In genomic region chr1:155040939-155041371, GRCm38 (mm10) we compare ENCODE assay signal across 11 mouse cellular contexts. TPM values are rescaled to one million over a fixed set of nuclear protein-coding genes. Genes with fewer than 3 reads are reported as not detected.
DNase-seq lines count a peak whose midpoint lies in the region; ATAC-seq lines count a peak whose summit lies in the region.
"Had no signal": no experiment of that assay in that cellular context is flagged by ENCODE, and none has a peak within 500 bp of the region (broad histone marks: within the 10 kb centered on the region; RNA-seq: fewer than 3 reads in every experiment).

No protein-coding gene starts in this region.

- H3K9ac ChIP-seq in heart, embryonic 14.5 days (ENCODE audit: low read length) = peak overlapping the region; percentile 71
- no peak overlapping the region; the same call in 1 of the 2 replicates for H3K9ac ChIP-seq in neural tube, embryonic 11.5 days (ENCODE audit: low read length)
- no peak overlapping the region for H3K9ac ChIP-seq in neural tube, embryonic 15.5 days (replicated peaks)
- no peak overlapping the region for H3K9ac ChIP-seq in embryonic facial prominence, embryonic 11.5 days (replicated peaks; ENCODE audit: low read length)
- H3K9ac ChIP-seq: limb, embryonic 15.5 days had no signal

- H3K27me3 ChIP-seq in heart, embryonic 14.5 days (ENCODE audit: control insufficient read depth, insufficient read depth, low read length) = no peaks in the 10 kb centered on the region
- no peaks in the 10 kb centered on the region for H3K27me3 ChIP-seq in neural tube, embryonic 11.5 days (ENCODE audit: control insufficient read depth, insufficient read depth, low read length)
- H3K27me3 ChIP-seq in neural tube, embryonic 15.5 days (replicated peaks) = no peaks in the 10 kb centered on the region
- no peaks in the 10 kb centered on the region for H3K27me3 ChIP-seq in embryonic facial prominence, embryonic 11.5 days (ENCODE audit: control insufficient read depth, insufficient read depth, low read length)
- H3K27me3 ChIP-seq: limb, embryonic 15.5 days had no signal

- H3K9me3 ChIP-seq in heart, embryonic 14.5 days (ENCODE audit: control insufficient read depth, low read length) = no peaks in the 10 kb centered on the region
- H3K9me3 ChIP-seq in neural tube, embryonic 11.5 days (ENCODE audit: control insufficient read depth, low read length) = no peaks in the 10 kb centered on the region
- no peaks in the 10 kb centered on the region for H3K9me3 ChIP-seq in neural tube, embryonic 15.5 days (replicated peaks)
- H3K9me3 ChIP-seq in embryonic facial prominence, embryonic 11.5 days (replicated peaks; ENCODE audit: control insufficient read depth, low read length) = no peaks in the 10 kb centered on the region
- H3K9me3 ChIP-seq: G1E; limb, embryonic 15.5 days had no signal

- H3K36me3 ChIP-seq in heart, embryonic 14.5 days (ENCODE audit: control insufficient read depth, insufficient read depth, low read length) = no peaks in the 10 kb centered on the region
- H3K36me3 ChIP-seq in neural tube, embryonic 11.5 days (ENCODE audit: control insufficient read depth, insufficient read depth, low read length) = no peaks in the 10 kb centered on the region
- H3K36me3 ChIP-seq in neural tube, embryonic 15.5 days = no peaks in the 10 kb centered on the region
- H3K36me3 ChIP-seq in embryonic facial prominence, embryonic 11.5 days (replicated peaks; ENCODE audit: control insufficient read depth, insufficient read depth, low read depth, low read length) = no peaks in the 10 kb centered on the region
- H3K36me3 ChIP-seq: G1E; limb, embryonic 15.5 days had no signal

- peak overlapping the region in 1 of 2 experiments; percentile 21; a peak in 2 of 4 replicates for H3K4me3 ChIP-seq in heart, embryonic 14.5 days (ENCODE audit: control insufficient read depth in 1 of 2, insufficient read depth in 1 of 2, low read depth in 1 of 2, low read length in 2 of 2)
- no peak overlapping the region for H3K4me3 ChIP-seq in neural tube, embryonic 11.5 days (ENCODE audit: low read depth, low read length)
- no peak overlapping the region for H3K4me3 ChIP-seq in neural tube, embryonic 15.5 days (replicated peaks)
- H3K4me3 ChIP-seq in embryonic facial prominence, embryonic 11.5 days (ENCODE audit: low read depth, low read length) = no peak overlapping the region
- H3K4me3 ChIP-seq: limb, embryonic 15.5 days had no signal

- ATAC-seq in heart, embryonic 14.5 days (ENCODE audit: insufficient number of reproducible peaks, insufficient read depth, low FRiP score, low read depth) = no peak
- no peak for ATAC-seq in neural tube, embryonic 11.5 days (ENCODE audit: insufficient read depth, low FRiP score, low TSS enrichment)
- no peak for ATAC-seq in neural tube, embryonic 15.5 days (ENCODE audit: low FRiP score)
- ATAC-seq in embryonic facial prominence, embryonic 11.5 days (replicated peaks; ENCODE audit: insufficient number of reproducible peaks, low FRiP score, low TSS enrichment, low read depth) = 0 out of 2 replicates have a peak, but pooled peaks have one; percentile 56

- WGBS in heart, embryonic 14.5 days = 29% methylated on average over 1 of the region's 1 CpGs
- WGBS in neural tube, embryonic 11.5 days = 62% methylated on average over 1 of the region's 1 CpGs
- 64% methylated on average over 1 of the region's 1 CpGs for WGBS in neural tube, embryonic 15.5 days
- 64% methylated on average over 1 of the region's 1 CpGs for WGBS in embryonic facial prominence, embryonic 11.5 days

- H3K27ac ChIP-seq in heart, embryonic 14.5 days (replicated peaks in 1 of 2; ENCODE audit: control insufficient read depth in 1 of 2, insufficient read depth in 1 of 2, low read depth in 2 of 2, low read length in 2 of 2) = peak overlapping the region; percentile 82 to 97
- 0 out of 2 replicates have a peak overlapping the region, but pooled peaks have one; percentile 27 for H3K27ac ChIP-seq in neural tube, embryonic 11.5 days (ENCODE audit: low read depth, low read length)
- no peak overlapping the region for H3K27ac ChIP-seq in neural tube, embryonic 15.5 days (replicated peaks)
- H3K27ac ChIP-seq in embryonic facial prominence, embryonic 11.5 days (replicated peaks; ENCODE audit: low read depth, low read length) = 0 out of 2 replicates have a peak overlapping the region, but pooled peaks have one; percentile 24

- H3K4me2 ChIP-seq in heart, embryonic 14.5 days (ENCODE audit: low read length) = peak overlapping the region; percentile 59
- no peak overlapping the region for H3K4me2 ChIP-seq in neural tube, embryonic 11.5 days (ENCODE audit: low read depth)
- H3K4me2 ChIP-seq in neural tube, embryonic 15.5 days = no peak overlapping the region
- H3K4me2 ChIP-seq in embryonic facial prominence, embryonic 11.5 days (ENCODE audit: low read depth, low read length) = no peak overlapping the region
- H3K4me2 ChIP-seq: limb, embryonic 15.5 days had no signal

- H3K4me1 ChIP-seq in heart, embryonic 14.5 days (ENCODE audit: control insufficient read depth in 2 of 2, insufficient read depth in 2 of 2, low read length in 2 of 2) = peaks cover 23 to 37% of the 10 kb centered on the region in 2 experiments
- 0 out of 2 replicates have a peak, but pooled peaks cover 3% of the 10 kb centered on the region for H3K4me1 ChIP-seq in neural tube, embryonic 11.5 days (ENCODE audit: control insufficient read depth, insufficient read depth, low read length)
- H3K4me1 ChIP-seq in neural tube, embryonic 15.5 days = peaks cover 4% of the 10 kb centered on the region; the same call in 1 of the 2 replicates
- no peaks in the 10 kb centered on the region for H3K4me1 ChIP-seq in embryonic facial prominence, embryonic 11.5 days (ENCODE audit: control insufficient read depth, insufficient read depth, low read length)

- intact Hi-C loops in gastrocnemius, postnatal 14 days (cut with DNase I; ENCODE audit: low total_unique reads) = no loop called here

- no peak for DNase-seq in heart, adult 8-10 months (ENCODE audit: low spot score)
- DNase-seq in neural tube, embryonic 11.5 days (ENCODE audit: low spot score) = no peak
- peak; percentile 70 for DNase-seq in embryonic facial prominence, embryonic 11.5 days (ENCODE audit: low spot score)
- peak; percentile 75 for DNase-seq in naive thymus-derived CD4-positive, alpha-beta T cell, adult 2 months (ENCODE audit: low read depth)
- no peak for DNase-seq in adrenal gland, adult 2 months
- no peak for DNase-seq in gastrocnemius, postnatal 14 days
- DNase-seq: kidney, adult 8-10 months had no signal

RNA-seq across cellular contexts. Expression of gene Ier5, which starts 58.5 kb away (rescaled TPM):
- polyA plus RNA-seq in heart, embryonic 14.5 days (2014; fragmentation: Nextera tagmentation; extraction: Ambion mirVana) = 8.3 and 10.4 TPM in 2 replicates
- 10 to 100 TPM; 10.3 to 22.4 (median 13.3) TPM for total RNA-seq in heart, adult 8-10 months (2022)
- 17.3 and 19.3 TPM in 2 replicates for polyA plus RNA-seq in neural tube, embryonic 11.5 days (2014; fragmentation: Nextera tagmentation; extraction: Ambion mirVana)
- 3.9 and 4.8 TPM in 2 replicates for polyA plus RNA-seq in neural tube, embryonic 15.5 days (2015; fragmentation: Nextera tagmentation; extraction: Ambion mirVana)
- polyA plus RNA-seq in embryonic facial prominence, embryonic 11.5 days (2014; fragmentation: Nextera tagmentation; extraction: Ambion mirVana) = 16.4 and 19.0 TPM in 2 replicates
- 10 to 100 TPM in 1 of 2 experiments, 1 to 10 TPM in 1; 6.3 to 10.7 TPM for total RNA-seq in adrenal gland, adult 2 months (2021)
- polyA plus RNA-seq in adrenal gland, adult 2 months (2012; rRNA removed) = 13.9 and 21.4 TPM in 2 replicates
- total RNA-seq in gastrocnemius, postnatal 14 days (2021) = 1 to 10 TPM; 4.6 to 6.4 TPM

Comparison
In these comparisons a context has a peak if more than half of its experiments do, and no peak if none do; other contexts are left out.
1. DNase-seq: peak in embryonic facial prominence, embryonic 11.5 days (single experiment) and naive thymus-derived CD4-positive, alpha-beta T cell, adult 2 months (single experiment); none in heart, adult 8-10 months (single experiment), neural tube, embryonic 11.5 days (single experiment), adrenal gland, adult 2 months (single experiment) and gastrocnemius, postnatal 14 days (single experiment).